Mouse (Mus musculus) granulocyte monocyte progenitor cell, adult 5-6 weeks (primary cell): ENCODE measurements at regions not wholly inside any gene's neighbourhood (a gene's known extent, or its start where the extent isn't known, plus 50 kb on each side); places are given as distances from the start of the nearest gene placed in this dataset.
"Not testable (repeated sequence)": the region's sequence is repeated elsewhere in the genome, so short reads cannot be mapped to it uniquely, and the experiment has no call there.

Experiments used
- ATAC-seq: replicated peaks from 2 replicates; pipeline ENCODE4 v1.8.0; 2016; ENCODE audit warnings: mild to moderate bottlenecking, moderate TSS enrichment, inconsistent platforms; ENCODE audit not compliant: poor library complexity, severe bottlenecking

DNA sequence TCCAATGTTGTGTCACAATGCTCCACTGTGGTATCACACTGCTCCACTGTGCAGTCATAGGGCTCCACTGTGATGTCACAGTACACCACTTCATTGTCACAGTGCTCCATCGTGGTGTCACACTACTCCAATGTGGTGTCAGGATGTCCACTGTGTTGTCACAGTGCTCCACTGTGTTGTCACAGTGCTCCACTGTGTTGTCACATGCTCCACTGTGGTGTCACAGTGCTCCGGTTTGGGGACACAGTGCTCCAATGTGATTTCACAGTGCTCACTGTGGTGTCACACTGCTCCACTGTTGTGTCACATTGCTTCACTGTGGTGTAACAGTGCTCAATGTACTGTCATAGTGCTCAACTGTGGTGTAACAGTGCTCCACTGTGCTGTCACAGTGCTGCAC lies 108.1 kb upstream of the Scaf8 start:
- 0 out of 2 replicates have a peak, but pooled peaks have one; percentile 8 for ATAC-seq

DNA sequence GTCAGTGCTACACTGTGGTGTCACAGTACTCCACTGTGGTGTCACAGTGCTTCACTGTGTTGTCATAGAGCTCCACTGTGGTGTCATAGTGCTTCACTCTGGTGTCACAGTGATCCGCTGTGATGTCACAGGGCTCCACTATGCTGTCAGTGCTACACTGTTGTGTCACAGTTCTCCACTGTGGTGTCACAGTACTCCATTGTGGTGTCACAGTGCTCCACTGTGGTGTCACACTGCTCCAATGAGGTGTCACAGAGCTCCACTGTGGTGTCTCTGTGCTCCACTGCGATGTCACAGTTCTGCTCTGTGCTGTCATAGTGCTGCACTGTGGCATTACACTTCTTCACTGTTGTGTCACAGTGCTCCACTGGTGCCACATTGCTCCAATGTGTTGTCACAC lies 107.5 kb upstream of the Scaf8 start:
- ATAC-seq: 0 out of 2 replicates have a peak, but pooled peaks have one; percentile 17

DNA sequence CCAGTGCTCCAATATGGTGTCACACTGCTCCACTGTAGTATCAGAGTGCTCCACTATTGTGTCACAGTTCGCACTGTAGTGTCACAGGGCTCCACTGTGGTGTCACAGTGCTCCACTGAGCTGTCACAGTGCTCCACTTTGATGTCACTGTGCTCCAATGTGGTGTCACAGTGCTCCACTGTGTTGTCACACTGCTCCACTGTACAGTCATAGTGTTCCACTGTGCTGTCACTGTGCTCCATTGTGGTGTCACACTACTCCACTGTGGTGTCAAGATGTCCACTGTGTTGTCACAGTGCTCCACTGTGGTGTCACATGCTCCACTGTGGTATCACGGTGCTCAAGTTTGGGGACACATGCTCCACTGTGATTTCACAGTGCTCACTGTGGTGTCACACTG lies 104.8 kb upstream of the Scaf8 start:
- 0 out of 2 replicates have a peak, but pooled peaks have one; percentile 1 for ATAC-seq

DNA sequence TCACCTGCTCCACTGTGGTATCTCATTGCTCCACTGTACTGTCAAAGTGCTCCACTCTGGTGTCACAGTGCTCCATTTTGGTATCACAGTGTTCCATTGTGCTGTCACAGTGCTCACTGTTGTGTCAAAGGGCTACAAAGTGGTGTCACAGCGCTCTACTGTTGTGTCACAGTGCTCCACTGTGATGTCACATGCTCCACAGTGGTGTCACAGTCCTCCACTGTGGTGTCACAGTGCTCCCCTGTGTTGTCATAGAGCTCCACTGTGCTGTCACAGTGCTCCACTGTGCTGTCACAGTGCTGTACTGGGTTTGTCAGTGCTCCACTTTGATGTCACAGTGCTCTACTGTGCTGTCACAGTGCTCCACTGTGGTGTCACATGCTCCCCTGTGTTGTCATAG lies 102.7 kb upstream of the Scaf8 start:
- ATAC-seq: no peak

DNA sequence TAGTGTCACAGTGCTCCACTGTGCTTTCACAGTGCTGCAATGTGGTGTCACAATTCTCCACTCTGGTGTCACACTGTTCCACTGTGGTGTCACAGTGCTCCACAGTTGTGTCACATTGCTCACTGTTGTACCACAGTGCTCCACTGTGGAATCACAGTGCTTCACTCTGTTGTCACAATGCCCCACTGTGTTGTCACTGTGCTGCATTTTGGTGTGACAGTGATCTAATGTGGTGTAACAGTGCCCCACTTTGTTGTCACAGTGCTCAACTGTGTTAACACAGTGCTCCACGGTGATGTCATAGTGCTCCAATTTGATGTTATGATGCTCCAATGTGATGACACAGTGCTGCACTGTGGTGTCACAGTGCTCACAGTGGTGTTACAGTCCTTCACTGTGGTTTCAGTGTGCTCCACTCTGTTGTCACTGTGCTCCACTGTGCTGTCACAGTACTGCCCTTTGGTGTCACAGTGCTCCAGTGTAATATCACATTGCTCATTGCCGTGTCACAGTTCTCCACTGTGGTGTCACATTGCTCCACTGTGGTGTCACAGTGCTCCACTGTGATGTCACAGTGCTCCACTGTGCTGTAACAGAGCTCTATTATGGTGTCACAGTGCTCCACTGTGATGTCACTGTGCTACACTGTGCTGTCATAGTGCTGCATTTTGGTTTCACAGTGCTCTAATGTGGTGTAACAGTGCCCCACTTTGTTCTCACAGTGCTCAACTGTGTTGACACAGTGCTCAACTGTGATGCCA lies 95.0 kb upstream of the Scaf8 start:
- 0 out of 2 replicates have a peak, but pooled peaks have one; percentile 18 for ATAC-seq

DNA sequence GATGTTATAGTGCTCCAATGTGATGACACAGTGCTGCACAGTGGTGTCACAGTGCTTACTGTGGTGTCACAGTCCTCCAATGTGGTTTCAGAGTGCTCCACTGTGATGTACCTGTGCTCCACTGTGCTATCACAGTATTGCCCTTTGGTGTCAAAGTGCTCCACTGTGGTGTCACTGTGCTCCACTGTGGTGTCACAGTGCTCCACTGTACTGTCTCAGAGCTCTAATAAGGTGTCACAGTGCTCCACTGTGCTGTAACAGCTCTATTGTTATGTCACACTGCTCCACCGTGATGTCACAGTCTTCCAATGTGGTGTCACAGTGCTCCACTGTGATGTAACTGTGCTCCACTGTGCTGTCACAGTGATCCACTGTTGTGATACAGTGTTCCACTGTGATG lies 94.4 kb upstream of the Scaf8 start:
- 0 out of 2 replicates have a peak, but pooled peaks have one; percentile 23 for ATAC-seq

DNA sequence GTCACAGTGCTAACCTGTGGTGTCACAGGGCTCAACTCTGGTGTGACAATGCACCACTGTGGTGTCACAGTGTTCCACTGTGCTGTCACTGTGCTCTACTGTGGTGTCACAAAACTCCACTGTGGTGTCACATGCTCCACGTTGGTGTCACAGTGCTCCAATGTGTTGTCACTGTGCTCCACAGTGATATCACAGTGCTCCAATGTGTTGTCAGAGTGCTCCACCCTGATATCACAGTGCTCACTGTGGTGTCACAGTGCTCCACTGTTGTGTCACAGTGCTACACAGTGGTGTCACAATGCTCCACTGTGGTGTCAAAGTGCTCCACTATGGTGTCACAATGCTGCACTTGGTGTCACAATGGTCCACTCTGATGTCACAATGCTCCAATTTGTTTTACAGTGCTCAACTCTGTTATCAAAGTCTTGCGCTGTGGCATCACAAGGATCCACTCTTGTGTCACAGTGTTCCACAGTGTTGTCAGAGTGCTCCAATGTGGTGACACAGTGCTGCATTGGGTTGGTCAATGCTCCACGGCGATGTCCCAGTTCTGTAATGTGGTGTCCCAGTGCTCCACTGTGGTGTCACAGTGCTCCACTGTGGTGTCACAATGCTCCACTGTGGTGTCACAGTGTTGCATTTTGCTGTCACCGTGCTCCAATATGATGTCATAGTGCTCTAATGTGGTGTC lies 92.4 kb upstream of the Scaf8 start:
- 0 out of 2 replicates have a peak, but pooled peaks have one; percentile 10 for ATAC-seq

DNA sequence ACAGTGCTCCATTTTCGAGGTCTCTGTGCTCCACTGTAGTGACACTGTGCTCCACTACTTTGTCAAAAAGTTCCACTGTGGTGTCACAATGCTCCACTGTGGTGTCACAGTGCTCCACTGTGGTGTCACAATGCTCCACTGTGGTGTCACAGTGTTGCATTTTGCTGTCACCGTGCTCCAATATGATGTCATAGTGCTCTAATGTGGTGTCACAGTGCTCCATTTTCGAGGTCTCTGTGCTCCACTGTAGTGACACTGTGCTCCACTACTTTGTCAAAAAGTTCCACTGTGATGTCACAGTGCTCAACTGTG lies 91.9 kb upstream of the Scaf8 start:
- ATAC-seq: peak; percentile 16; the same call in 1 of the 2 replicates

DNA sequence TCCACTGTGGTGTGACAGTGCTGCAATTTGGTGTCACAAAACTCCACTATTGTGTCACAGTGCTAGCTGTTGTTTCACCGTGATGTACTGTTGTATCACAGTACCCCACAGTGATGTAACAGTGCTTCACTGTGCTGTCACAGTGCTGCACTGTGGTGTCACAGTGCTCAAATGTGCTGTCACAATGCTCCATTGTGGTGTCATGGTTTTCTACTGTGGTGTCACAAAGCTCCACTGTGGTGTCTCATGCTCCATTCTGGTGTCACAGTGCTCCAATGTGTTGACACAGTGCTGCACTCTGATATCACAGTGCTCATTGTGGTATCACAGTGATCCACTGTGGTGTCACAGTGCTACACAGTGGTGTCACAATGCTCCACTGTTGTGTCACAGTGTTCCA lies 91.3 kb upstream of the Scaf8 start:
- no peak for ATAC-seq

DNA sequence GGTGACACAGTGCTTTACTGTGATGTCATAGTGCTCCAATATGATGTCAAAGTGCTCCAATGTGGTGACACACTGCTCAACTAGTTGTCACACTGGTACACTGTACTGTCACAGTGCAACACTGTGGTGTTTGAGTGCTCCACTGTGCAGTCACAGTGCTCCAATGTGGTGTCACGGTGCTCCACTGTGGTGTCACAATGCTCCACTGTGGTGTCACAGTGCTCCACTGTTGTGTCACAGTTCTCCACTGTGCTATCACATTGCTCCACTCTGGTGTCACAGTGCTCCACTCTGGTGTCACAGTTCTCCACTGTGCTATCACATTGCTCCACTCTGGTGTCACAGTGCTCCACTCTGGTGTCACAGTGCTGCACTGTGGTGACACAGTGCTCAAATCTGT lies 87.9 kb upstream of the Scaf8 start:
- 0 out of 2 replicates have a peak, but pooled peaks have one; percentile 8 for ATAC-seq

DNA sequence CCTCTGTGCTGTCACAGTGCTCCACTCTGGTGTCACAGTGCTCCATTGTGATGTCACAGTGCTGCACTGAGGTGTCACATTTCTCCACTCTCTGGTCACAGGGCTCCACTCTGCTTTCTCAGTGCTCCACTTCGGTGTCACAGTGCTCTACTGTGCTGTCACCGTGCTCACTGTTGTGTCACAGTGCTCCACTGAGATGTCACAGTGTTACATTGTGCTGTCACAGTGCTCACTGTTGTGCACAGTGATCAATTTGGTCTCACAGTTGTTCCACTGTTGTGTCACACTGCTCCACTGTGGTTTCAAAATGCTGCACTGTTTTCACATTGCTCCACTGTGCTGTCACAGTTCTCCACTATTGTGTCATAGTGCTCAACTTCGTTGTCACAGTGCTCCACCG lies 87.4 kb upstream of the Scaf8 start:
- ATAC-seq: no peak

DNA sequence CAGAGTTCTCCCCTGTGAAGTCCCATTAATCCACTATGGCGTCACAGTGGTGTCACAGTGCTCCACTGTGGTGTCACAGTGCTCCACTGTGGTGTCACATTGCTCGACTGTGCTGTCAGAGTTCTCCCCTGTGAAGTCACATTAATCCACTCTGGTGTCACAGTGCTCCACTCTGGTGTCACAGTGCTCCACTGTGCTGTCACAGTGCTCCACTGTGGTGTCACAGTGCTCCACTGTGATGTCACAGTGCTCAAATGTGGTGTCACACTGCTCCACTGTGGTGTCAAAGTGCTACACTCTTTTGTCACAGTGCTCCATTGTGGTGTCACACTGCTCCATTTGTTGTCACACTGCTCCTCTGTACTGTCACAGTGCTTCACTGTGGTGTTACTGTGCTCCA lies 85.0 kb upstream of the Scaf8 start:
- ATAC-seq: not testable (repeated sequence)

DNA sequence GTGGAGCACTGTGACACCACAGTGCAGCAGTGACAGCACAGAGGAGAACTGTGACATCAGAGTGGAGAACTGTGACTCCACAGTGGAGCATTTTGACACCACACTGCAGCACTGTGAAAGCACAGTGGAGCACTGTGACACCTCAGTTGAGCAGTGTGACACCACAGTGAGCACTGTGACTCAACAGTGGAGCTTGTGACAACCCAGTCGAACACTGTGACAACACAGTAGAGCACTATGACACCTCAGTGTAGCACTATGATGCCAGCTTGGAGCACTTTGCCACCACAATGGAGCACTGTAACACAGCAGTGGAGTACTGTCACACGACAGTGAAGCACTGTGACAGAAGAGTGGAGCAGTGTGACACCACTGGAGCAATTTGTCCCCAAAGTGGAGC lies 79.7 kb upstream of the Scaf8 start:
- no peak for ATAC-seq

DNA sequence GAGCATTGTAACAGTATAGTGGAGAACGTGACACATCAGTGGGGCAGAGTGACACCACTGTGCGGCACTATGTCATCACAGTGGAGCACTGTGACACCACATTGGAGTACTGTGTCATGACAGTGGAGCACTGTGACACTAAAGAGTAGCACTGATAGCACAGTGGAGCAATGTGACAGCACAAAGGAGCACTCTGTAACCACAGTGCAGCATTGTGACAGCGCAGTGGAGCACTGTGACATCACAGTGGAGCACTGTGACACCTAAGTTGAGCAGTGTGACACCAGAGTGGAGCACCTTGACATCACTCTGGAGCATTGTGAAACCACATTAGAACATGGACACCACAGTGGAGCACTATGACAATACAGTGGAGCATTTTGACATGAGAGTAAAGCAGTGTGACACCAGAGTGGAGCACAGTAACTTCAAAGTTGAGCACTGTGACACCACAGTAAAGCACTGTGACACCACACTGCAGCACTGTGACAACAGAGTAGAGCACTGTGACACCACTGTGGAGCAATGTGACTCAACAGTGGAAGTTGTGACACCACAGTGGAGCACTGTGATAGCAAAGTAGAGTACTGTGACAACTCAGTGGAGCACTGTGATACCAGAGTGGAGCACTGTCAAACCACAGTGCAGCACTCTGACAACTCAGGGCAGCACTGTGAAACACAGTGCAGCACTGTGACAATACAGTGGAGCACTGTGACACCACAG lies 77.5 kb upstream of the Scaf8 start:
- ATAC-seq: 0 out of 2 replicates have a peak, but pooled peaks have one; percentile 17

DNA sequence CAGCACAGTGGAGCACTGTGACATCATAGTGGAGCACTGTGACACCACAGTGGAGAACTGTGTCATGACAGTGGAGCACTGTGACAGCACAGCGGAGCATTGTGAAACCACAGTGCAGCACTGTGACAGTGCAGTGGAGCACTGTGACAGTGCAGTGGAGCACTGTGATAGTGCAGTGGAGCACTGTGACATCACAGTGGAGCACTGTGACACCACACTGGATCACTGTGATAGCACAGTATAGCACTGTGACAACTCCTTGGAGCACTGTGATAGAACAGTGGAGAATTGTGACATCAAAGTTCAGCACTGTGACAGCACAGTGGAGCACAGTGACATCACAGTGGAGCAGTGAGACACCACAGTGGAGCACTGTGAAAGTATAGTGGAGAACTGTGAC lies 76.7 kb upstream of the Scaf8 start:
- ATAC-seq: 0 out of 2 replicates have a peak, but pooled peaks have one; percentile 13

DNA sequence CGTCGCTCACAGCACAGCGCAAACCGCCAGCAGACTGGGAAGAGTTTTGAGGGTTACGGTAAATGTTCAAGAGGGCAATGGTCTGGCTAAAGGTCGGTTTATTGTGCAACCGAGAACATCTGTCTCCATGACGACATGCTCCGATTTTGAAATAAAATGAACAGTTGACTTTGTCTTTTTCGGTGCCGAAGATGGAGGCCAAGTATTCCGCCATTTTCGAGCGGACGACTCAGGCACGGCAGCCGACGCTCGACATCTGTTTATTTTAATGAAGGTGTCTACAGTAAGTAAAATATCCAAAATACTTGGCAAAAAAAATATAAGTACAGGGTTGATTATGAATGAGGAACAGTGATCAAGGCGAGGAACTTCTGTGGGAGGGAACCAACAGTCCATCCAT lies 70.3 kb upstream of the Scaf8 start:
- peak; percentile 37; the same call in 1 of the 2 replicates for ATAC-seq

DNA sequence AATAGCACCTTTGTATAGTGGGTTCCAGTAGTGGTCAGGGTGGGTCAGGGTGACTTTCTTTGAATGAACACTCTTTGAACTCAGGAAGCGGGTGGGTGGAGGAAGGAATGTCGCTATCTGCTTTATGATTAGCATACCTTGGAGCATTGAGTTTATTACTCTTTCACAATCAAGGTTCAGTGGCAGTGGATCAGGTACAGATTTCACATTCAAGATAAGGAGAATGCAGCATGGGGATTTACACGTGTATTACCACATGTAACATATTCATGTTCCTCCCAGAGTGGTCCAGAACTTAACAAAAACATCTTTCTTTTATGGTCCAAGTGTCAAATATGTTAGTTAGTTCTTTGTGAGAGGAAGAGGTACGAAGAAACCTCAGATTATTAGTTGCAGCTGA lies 60.9 kb upstream of the Scaf8 start:
- ATAC-seq: not testable (repeated sequence)

DNA sequence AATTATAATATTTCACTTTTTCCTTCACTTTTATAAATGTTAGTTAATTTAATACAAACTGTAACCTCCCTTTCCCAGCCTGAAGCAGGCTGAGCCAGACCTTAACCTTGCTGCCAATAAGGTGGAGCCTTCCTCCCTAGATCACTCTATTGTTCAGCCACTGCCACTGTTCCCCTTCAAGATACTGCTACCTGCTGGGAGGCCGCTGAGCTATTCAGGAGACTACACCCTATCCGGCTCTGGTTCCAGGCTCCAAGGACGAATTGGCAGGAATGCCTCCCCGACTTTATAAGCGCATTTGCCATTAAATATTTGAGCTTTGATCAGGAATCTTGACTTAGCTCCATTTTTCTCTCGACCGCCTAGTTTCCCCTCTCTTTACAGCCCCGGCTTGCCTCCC lies 59.9 kb upstream of the Scaf8 start:
- not testable (repeated sequence) for ATAC-seq

DNA sequence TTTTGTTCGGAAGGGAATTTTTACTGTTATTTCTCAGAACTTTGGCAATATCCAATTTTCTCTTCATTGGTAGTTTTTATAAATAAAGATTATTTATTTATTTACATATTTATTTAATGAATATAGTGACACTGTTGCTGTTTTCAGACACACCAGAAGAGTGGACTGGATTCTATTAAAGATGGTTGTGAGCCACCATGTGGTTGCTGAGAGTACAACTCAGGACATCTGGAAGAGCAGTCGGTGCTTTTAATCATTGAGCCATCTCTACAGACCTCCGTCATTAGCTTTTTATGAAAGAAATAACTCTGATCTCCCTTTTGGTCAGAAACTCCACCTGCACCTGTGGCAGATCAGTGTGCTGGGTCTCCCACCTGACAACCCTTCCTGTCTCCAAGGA lies 59.4 kb upstream of the Scaf8 start:
- ATAC-seq: not testable (repeated sequence)

DNA sequence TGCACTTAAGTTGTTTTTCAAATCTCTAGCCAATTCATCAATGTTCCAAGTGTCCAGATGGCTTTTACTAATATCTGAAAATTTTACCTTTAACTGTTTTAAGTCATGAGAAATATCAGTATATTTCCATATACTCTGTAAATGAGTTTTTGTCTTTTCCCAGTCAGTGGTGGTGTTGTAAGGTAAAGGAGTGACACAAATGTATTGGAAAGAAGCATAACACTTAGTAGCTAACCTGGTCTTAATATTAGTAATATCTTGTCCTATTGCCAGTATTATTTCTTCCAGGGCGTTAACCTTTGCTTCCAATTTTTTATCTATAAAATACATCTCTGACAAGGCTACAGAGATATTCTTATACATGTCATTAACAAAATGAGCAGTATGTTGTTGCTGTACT lies 51.4 kb upstream of the Scaf8 start:
- not testable (repeated sequence) for ATAC-seq
